ENCODE assay signal across 24 mouse cellular contexts in genomic region chr16:18191006-18191405, GRCm38 (mm10). TPM values are rescaled to one million over a fixed set of nuclear protein-coding genes. Genes with fewer than 3 reads are reported as not detected.
DNase-seq lines count a peak whose midpoint lies in the region; TF ChIP-seq lines count a peak whose summit lies in the region.
"Had no signal": no experiment of that assay in that cellular context is flagged by ENCODE, and none has a peak within 500 bp of the region (broad histone marks: within the 10 kb centered on the region; RNA-seq: fewer than 3 reads in every experiment).

No protein-coding gene starts in this region.

- TF ChIP-seq POLR2A in lung, adult 2 months (IDR thresholded peaks at IDR 0.05; ENCODE audit: borderline replicate concordance, extremely low read depth, low read depth, low read length), result no peak

- 46% methylated on average over 2 of the region's 2 CpGs for whole genome bisulfite sequencing in lung, adult 2 months

- H3K4me1 ChIP-seq in lung, adult 2 months (ENCODE audit: control insufficient read depth, insufficient read depth, low read length), result no peaks in the 10 kb centered on the region
- H3K4me1 ChIP-seq: embryonic facial prominence, embryonic 12.5 days had no signal

- H3K4me3 ChIP-seq in lung, adult 2 months (replicated peaks; ENCODE audit: extremely low read depth, low read depth, low read length), result no peak overlapping the region
- H3K4me3 ChIP-seq: embryonic facial prominence, embryonic 10.5 days; embryonic facial prominence, embryonic 12.5 days; forebrain, embryonic 13.5 days; forebrain, embryonic 15.5 days had no signal

- no peak for TF ChIP-seq CTCF in lung, adult 2 months (IDR thresholded peaks at IDR 0.05; ENCODE audit: insufficient read depth, low read length)

- DNase-seq in lung, adult 2 months, result peak; percentile 7
- DNase-seq in lung, postnatal 14 days, result no peak
- peak; percentile 53 for DNase-seq in lung, postnatal 36 days
- no peak for DNase-seq in lung, postnatal 25 days (ENCODE audit: low spot score)
- DNase-seq in gastrocnemius, postnatal 4 days (ENCODE audit: low spot score in 2 of 2), result no peak
- DNase-seq: adrenal gland, adult 8-10 months; adrenal gland, postnatal 14 days; adrenal gland, postnatal 36 days; cerebellum, adult 11-12 months; cerebellum, adult 2 months; cerebellum, adult 9-10 months; cerebellum, postnatal 10 days; cerebellum, postnatal 25 days; forebrain, postnatal 0 days had no signal

RNA-seq across cellular contexts. Expression of gene Ccdc188, which starts 26.7 kb away (rescaled TPM):
- polyA plus RNA-seq in lung, adult 2 months (2012; rRNA removed), result not detected in 2 replicates
- not detected for total RNA-seq in gastrocnemius, postnatal 4 days (2021)
- total RNA-seq: adrenal gland, adult 18-20 months; adrenal gland, adult 8-10 months; adrenal gland, postnatal 14 days; adrenal gland, postnatal 36 days; ES-E14; forebrain, postnatal 0 days; MEL had no signal
- polyA plus RNA-seq: cerebellum, adult 2 months; cortical plate, adult 2 months; embryonic facial prominence, embryonic 10.5 days; embryonic facial prominence, embryonic 12.5 days; embryonic facial prominence, embryonic 14.5 days; forebrain, embryonic 11.5 days; forebrain, embryonic 13.5 days; forebrain, embryonic 15.5 days had no signal

RNA-seq across cellular contexts. Expression of gene Zdhhc8, which starts 43.9 kb away (rescaled TPM):
- 98.7 and 124 TPM in 2 replicates for polyA plus RNA-seq in lung, adult 2 months (2012; rRNA removed)
- total RNA-seq in gastrocnemius, postnatal 4 days (2021), result 10 to 100 TPM; 37.7 to 42.1 TPM

RNA-seq across cellular contexts. Expression of gene Trmt2a, which starts 57.5 kb away (rescaled TPM):
- polyA plus RNA-seq in lung, adult 2 months (2012; rRNA removed), result 41.9 and 55.2 TPM in 2 replicates
- total RNA-seq in gastrocnemius, postnatal 4 days (2021), result 10 to 100 TPM; 31.6 to 37.2 TPM

RNA-seq across cellular contexts. Expression of gene Ranbp1, which starts 57.5 kb away (rescaled TPM):
- polyA plus RNA-seq in lung, adult 2 months (2012; rRNA removed), result 31.5 and 34.8 TPM in 2 replicates
- 100 to 1,000 TPM; 105 to 109 TPM for total RNA-seq in gastrocnemius, postnatal 4 days (2021)

Comparison
In these comparisons a context has a peak if more than half of its experiments do, and no peak if none do; other contexts are left out.
1. DNase-seq: peak in lung, adult 2 months (single experiment) and lung, postnatal 36 days (single experiment); none in lung, postnatal 14 days (single experiment), lung, postnatal 25 days (single experiment) and gastrocnemius, postnatal 4 days (0 of 2).